21 mouse cellular contexts compared by ENCODE assay signal in the genomic region with DNA sequence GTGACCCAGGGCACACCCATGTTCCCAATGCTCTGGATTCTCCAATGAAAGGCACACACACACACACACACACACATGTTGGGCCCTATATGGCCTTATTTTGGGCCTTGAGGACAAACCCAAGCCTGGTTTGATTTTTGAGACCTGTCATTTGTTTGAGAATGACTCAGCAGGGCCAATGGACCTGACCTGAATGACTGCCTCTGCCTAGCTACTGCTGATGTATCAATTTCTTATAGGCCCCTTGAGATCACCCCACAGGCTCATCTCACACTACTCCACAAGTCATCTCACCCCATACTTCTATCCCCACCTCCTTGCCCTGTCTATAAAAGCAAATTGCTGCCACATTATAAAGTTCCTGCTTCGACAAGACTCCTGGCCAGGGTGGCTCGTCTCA. TPM values are rescaled to one million over a fixed set of nuclear protein-coding genes. Genes with fewer than 3 reads are reported as not detected.
A peak's percentile ranks its signal among the peaks of the same experiment; 100 is the strongest.
DNase-seq lines count a peak whose midpoint lies in the region; TF ChIP-seq lines count a peak whose summit lies in the region.
"Had no signal": no experiment of that assay in that cellular context is flagged by ENCODE, and none has a peak within 500 bp of the region (broad histone marks: within the 10 kb centered on the region; RNA-seq: fewer than 3 reads in every experiment).

No protein-coding gene starts in this region.

- WGBS in liver, adult 2 months, result 98% methylated on average over 2 of the region's 2 CpGs

- no peak for TF ChIP-seq POLR2A in liver, adult 2 months (IDR thresholded peaks at IDR 0.05; ENCODE audit: extremely low read depth, insufficient read depth, low read length)

- peaks cover 8% of the 10 kb centered on the region; the same call in 1 of the 2 replicates for H3K79me2 ChIP-seq in liver, adult 2 months (ENCODE audit: control insufficient read depth, insufficient read depth, low read length)

- H3K27ac ChIP-seq in liver, adult 2 months (replicated peaks; ENCODE audit: insufficient read depth, low read depth, low read length), result no peak overlapping the region
- H3K27ac ChIP-seq in ES-E14 (ENCODE audit: insufficient read depth, low read depth, low read length, poor library complexity, severe bottlenecking), result no peak overlapping the region
- H3K27ac ChIP-seq: forebrain, embryonic 13.5 days; heart, embryonic 10.5 days; hindbrain, embryonic 10.5 days; limb, embryonic 15.5 days; midbrain, embryonic 13.5 days; neural tube, embryonic 12.5 days had no signal

- H3K36me3 ChIP-seq in liver, adult 2 months (ENCODE audit: control insufficient read depth, insufficient read depth, low read length), result peaks cover 3% of the 10 kb centered on the region; the same call in 1 of the 2 replicates
- no peaks in the 10 kb centered on the region for H3K36me3 ChIP-seq in ES-E14 (ENCODE audit: control insufficient read depth, insufficient read depth, low read length, poor library complexity, severe bottlenecking)
- H3K36me3 ChIP-seq in splenic B cell, adult 2 months (ENCODE audit: control insufficient read depth, insufficient read depth, low read length, poor library complexity, severe bottlenecking), result no peaks in the 10 kb centered on the region
- H3K36me3 ChIP-seq: heart, embryonic 10.5 days; hindbrain, embryonic 10.5 days; limb, embryonic 15.5 days; midbrain, embryonic 13.5 days; neural tube, embryonic 12.5 days had no signal

- intact Hi-C loops in left cerebral cortex, postnatal 4 days (cut with DNase I), result no loop called here

- in situ Hi-C loops in ES-E14 (cut with MboI; ENCODE audit: low sequenced_read_pairs in 2 of 2, unreplicated experiment in 2 of 2), result no loop called here

- H3K4me3 ChIP-seq in liver, adult 2 months (ENCODE audit: insufficient read depth, low read depth, low read length), result no peak overlapping the region
- H3K4me3 ChIP-seq in ES-E14 (ENCODE audit: insufficient read depth in 1 of 2, low read depth in 1 of 2, low read length in 2 of 2, poor library complexity in 1 of 2, severe bottlenecking in 1 of 2), result no peak overlapping the region
- H3K4me3 ChIP-seq: forebrain, embryonic 13.5 days; heart, embryonic 10.5 days; hindbrain, embryonic 10.5 days; limb, embryonic 15.5 days; midbrain, embryonic 13.5 days; neural tube, embryonic 12.5 days had no signal

- no peak overlapping the region for H3K9ac ChIP-seq in liver, adult 2 months (ENCODE audit: low read depth, low read length)
- no peak overlapping the region for H3K9ac ChIP-seq in ES-E14 (ENCODE audit: insufficient read depth, low read depth, low read length, poor library complexity, severe bottlenecking)
- H3K9ac ChIP-seq: forebrain, embryonic 13.5 days; limb, embryonic 15.5 days; midbrain, embryonic 13.5 days; neural tube, embryonic 12.5 days had no signal

- no peaks in the 10 kb centered on the region for H3K9me3 ChIP-seq in ES-E14 (ENCODE audit: control insufficient read depth, insufficient read depth, low read depth, low read length)
- H3K9me3 ChIP-seq: forebrain, embryonic 13.5 days; heart, embryonic 10.5 days; hindbrain, embryonic 10.5 days; limb, embryonic 15.5 days; midbrain, embryonic 13.5 days; neural tube, embryonic 12.5 days had no signal

- DNase-seq in liver, adult 2 months (ENCODE audit: extremely low read depth, low read depth, low spot score), result peak; percentile 43
- DNase-seq in liver (no peak), ES-E14 (ENCODE audit: low read depth, low spot score) (no peak), adipocyte (ENCODE audit: low spot score) (peak; percentile 14)
- DNase-seq in splenic B cell, adult 2 months (ENCODE audit: low read depth, low spot score), result peak; percentile 15
- no peak for DNase-seq in frontal cortex, postnatal 36 days (ENCODE audit: low spot score in 2 of 2)
- DNase-seq in left cerebral cortex, postnatal 4 days, result no peak
- DNase-seq in layer of hippocampus, postnatal 10 days (ENCODE audit: low spot score in 2 of 2), result no peak
- DNase-seq: adrenal gland, adult 8-10 months; cerebellum, adult 2 months; cerebellum, postnatal 36 days; kidney, postnatal 25 days; lung, adult 18-20 months; lung, postnatal 14 days; right cerebral cortex, postnatal 4 days had no signal

- TF ChIP-seq CTCF in liver, adult 2 months (IDR thresholded peaks at IDR 0.05; ENCODE audit: low read depth, low read length), result no peak

- no peaks in the 10 kb centered on the region for H3K4me1 ChIP-seq in liver, adult 2 months (ENCODE audit: control insufficient read depth, insufficient read depth, low read length)
- H3K4me1 ChIP-seq in ES-E14 (ENCODE audit: control insufficient read depth in 2 of 2, insufficient read depth in 2 of 2, low read length in 2 of 2, poor library complexity in 1 of 2), result no peaks in the 10 kb centered on the region; a peak in 1 of 4 replicates
- H3K4me1 ChIP-seq: heart, embryonic 10.5 days; neural tube, embryonic 12.5 days had no signal

- H3K27me3 ChIP-seq in liver, adult 2 months (ENCODE audit: control insufficient read depth, insufficient read depth, low read length), result no peaks in the 10 kb centered on the region
- H3K27me3 ChIP-seq in splenic B cell, adult 2 months (ENCODE audit: control insufficient read depth, insufficient read depth, low read length, poor library complexity, severe bottlenecking), result no peaks in the 10 kb centered on the region
- H3K27me3 ChIP-seq: limb, embryonic 15.5 days; midbrain, embryonic 13.5 days; neural tube, embryonic 12.5 days had no signal

TF ChIP-seq in ES-E14, 5 proteins besides CTCF, POLR2A, EP300 and RAD21:
- 0 out of 2 replicates have a peak, but pooled peaks have one; percentile 39 for TF ChIP-seq MAFK (IDR thresholded peaks at IDR 0.05; ENCODE audit: insufficient read depth, low read depth, low read length)
- no peak for TF ChIP-seq ZNF384 (IDR thresholded peaks at IDR 0.05; ENCODE audit: low read depth, low read length)

RNA-seq across cellular contexts. Expression of a gene that starts 48.2 kb away (rescaled TPM):
- 11.5 and 15.9 TPM in 2 replicates for total RNA-seq in liver, adult 2 months (2014; rRNA removed)
- 2.6 and 3.1 TPM in 2 replicates for polyA plus RNA-seq in liver, adult 2 months (2012; rRNA removed)
- total RNA-seq in ES-E14 (2012; rRNA removed), result 16.5 and 18.8 TPM in 2 replicates
- 10 to 100 TPM; 17.3 to 18.0 TPM for total RNA-seq in left cerebral cortex, postnatal 4 days (2021)
- 10 to 100 TPM; 13.4 to 14.5 TPM for total RNA-seq in layer of hippocampus, postnatal 10 days (2021)

Comparison
In these comparisons a context has a peak if more than half of its experiments do, and no peak if none do; other contexts are left out.
1. DNase-seq: peak in liver, adult 2 months (single experiment), adipocyte (single experiment) and splenic B cell, adult 2 months (single experiment); none in liver (single experiment), ES-E14 (single experiment), frontal cortex, postnatal 36 days (0 of 2), left cerebral cortex, postnatal 4 days (single experiment) and layer of hippocampus, postnatal 10 days (0 of 2).